Mouse (Mus musculus): Measurements from ENCODE around the gene Trim37. TPM values are rescaled to one million over a fixed set of nuclear protein-coding genes. Genes with fewer than 3 reads are reported as not detected.
"Not testable (repeated sequence)": the region's sequence is repeated elsewhere in the genome, so short reads cannot be mapped to it uniquely, and the experiment has no call there.

Trim37 gene
- total RNA-seq, 2 experiments from 2014 or later = 3.4 to 3.9 TPM

- DNase-seq (ENCODE audit: low spot score) = no peak
These were observed 95.8 kb downstream of the Trim37 start for GRCm38 (mm10) chr11:87222686-87223085.

DNA sequence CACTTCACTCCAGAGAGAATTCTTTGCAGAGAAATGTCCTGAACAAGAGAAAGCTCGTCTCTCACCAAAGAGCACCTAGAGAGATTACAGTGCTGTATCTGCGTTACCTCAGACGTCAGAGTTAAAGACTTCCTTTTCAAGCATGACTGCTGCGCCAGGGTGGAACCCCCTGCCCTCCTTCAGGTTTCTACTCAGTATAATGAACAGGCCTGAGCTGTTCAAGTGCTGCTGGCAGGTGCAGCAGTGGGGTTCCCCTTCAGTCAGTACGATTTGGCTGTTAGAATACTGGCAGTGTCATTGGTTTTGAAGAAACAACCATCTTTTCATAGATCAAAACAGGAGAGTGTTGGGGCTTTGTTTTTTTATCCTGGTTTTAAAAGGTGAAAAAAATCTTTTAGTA is 100.2 kb downstream of the Trim37 start:
- no peak for DNase-seq (ENCODE audit: low spot score)

GRCm38 (mm10) chr11:87233377-87233776 is 106.5 kb downstream of the Trim37 start:
- no peak for DNase-seq (ENCODE audit: low spot score)

DNA sequence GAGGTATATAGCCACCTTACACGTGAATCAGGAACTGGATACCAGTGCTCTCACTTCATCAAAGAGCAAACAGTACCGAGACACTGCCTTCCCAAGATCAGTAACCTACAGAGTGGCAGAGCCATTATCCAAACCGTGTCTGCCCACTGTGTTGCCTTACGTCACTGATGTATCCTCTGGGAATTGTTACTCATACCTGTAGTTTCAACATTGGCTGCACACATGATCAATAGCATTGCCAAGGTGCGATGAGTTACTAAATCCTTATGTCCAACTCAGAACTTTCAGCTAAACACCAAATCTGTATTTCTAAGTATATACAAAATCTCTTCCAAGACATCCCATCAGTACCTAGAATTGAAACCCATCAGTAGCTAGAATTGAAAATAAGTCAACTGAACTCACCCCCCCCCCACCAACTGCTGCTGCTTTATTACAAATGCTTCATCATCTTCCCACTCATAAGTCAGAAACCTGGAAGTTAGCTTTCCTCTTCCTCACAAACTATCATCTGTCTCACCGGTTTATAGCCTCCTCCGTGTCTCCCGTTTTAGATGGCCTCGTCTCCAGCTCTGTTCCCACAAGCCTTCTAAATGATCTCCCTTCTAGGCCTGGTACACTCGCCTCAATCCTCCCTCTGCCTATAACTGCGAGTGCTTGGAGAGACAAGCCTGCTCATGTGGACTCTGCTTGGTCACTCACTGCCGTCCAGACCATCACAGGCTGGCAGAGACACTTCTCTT is 108.0 kb downstream of the Trim37 start:
- no peak for DNase-seq (ENCODE audit: low spot score)

DNA sequence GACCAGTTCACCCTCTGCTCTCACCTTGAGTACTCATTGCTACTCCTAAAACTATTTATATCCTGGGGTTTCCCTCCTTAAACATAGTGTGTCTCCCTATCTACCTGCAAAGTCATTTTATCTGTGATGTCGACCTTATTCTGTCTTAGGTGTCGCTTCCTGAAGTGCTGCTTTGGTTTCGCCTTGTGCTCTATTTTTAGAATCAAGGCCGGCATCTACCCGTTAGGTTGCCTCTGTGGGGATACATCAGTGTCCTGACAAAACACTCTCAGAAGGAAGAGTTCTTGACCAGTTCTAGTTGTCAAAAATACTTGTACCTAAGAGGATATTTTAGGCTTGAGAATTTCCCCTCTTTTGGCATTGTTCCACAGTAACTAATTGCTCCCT is 108.6 kb downstream of the Trim37 start:
- DNase-seq (ENCODE audit: low spot score) = no peak

DNA sequence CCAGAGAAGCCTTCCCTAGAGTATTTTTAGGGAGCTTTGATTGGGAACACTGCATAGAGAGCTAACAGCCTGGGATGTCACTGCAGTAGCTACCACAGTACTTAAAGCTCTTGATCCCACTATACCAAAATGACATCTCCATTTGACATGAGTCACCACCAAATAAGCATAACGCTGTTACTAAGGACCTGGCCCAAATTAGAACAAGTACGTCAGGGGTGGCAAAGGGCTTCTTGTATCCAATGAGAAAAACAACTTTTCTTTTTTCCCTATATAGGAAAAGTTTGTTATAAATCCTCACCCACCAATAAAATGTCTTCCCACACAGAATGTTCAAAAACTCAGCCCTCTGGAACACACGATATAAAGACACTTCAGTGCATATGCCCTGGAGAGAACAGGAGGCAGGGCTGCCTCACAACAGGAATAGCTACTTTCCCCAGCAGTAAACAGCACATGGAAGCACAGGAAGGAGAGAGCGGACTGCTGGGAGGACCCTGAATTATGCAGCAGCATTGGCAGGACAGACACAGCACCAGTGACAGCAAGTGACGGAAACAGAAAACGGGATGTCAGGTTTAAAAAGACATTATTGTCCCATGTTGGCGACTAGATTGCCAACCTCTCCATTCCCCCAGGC is 112.1 kb downstream of the Trim37 start:
- no peak for DNase-seq (ENCODE audit: low spot score)

GRCm38 (mm10) chr11:87240141-87240832 is 113.4 kb downstream of the Trim37 start:
- no peak for DNase-seq (ENCODE audit: low spot score)

DNA sequence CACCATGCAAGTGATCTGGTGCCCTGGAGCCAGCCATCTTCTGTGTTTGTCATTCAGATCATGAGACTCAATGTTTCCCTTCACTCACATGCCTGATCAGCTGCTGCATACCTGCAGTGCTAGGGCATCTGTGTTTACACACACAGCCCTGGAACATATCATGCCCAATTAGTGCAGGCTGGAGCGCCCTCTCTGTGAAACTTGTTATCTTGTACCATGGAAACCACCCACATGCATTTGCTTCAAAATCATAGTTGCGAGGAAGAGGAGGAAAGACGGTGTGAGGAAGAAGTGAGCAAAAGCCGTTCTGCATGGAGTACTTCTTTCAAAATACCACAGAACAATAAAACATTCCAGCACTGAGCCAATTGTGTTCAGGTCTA is 113.9 kb downstream of the Trim37 start:
- no peak for DNase-seq (ENCODE audit: low spot score)

- no peak for DNase-seq (ENCODE audit: low spot score)
These were observed 114.4 kb downstream of the Trim37 start for GRCm38 (mm10) chr11:87241256-87241655.

GRCm38 (mm10) chr11:87245171-87245840 is 118.4 kb downstream of the Trim37 start:
- DNase-seq (ENCODE audit: low spot score) = no peak

DNA sequence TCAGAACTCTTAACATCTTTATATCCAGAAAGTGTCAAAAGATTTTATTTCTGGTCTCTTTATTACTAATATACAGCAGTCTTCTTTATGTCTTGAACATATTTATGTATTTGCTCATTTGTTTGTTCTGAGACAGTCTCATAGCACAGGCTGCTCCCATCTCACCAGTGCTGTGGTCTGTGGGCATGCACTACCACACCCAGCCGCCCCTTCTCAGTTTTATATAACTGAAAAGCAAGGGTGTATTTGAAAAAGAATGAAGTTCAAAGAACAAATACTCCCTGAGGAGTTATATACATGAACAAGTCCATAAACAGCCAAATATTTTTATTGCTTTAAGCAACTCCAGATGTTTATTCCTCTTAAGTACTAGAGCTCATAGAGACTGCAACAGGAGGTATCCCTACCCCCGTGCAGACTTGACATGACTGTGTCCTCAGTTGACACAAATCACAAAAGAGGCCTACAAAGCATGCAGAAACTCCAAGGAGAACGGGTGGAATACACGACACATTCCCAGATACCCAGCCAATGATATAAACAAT is 119.3 kb downstream of the Trim37 start:
- DNase-seq (ENCODE audit: low spot score) = no peak

DNA sequence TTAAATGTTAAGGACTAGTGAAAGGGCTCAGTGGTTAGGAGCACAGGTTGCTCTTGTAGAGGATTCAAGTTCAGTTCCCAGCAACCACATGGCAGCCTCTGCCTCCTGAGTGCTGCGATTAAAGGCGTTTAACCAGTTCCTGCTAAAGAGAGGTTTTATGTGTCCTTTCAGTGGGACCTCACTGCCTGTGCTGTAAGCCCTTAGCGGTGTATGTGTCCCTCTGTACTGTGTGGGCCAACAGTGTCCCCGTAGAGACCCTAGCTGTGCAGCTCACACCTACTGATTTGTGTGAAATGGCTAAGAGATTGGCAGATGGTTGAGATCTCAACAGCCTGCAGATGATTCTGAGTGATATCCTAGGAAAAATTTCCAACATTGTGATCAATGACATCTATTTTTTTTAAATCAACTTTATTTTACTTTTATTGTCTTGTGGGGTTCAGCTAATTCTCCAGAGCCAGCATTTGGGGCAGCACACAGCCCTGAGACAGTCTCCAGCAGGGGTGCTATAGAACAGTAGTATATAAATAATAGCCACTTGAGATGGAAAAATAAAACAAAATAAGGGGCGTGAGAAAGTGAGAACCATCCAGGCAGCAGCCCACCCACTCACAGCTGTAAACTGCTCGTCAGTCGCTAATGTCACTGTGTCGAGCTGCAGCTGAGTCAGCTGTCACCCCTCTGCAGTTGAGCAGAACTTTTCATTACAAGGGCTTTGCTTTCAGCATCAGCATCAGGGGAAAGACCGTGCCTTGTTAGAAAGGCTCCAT is 120.0 kb downstream of the Trim37 start:
- DNase-seq (ENCODE audit: low spot score) = no peak

- no peak for DNase-seq (ENCODE audit: low spot score)
These were observed 120.6 kb downstream of the Trim37 start for GRCm38 (mm10) chr11:87247494-87247866.

- no peak for DNase-seq (ENCODE audit: low spot score)
These were observed 123.3 kb downstream of the Trim37 start for GRCm38 (mm10) chr11:87250132-87250531.

DNA sequence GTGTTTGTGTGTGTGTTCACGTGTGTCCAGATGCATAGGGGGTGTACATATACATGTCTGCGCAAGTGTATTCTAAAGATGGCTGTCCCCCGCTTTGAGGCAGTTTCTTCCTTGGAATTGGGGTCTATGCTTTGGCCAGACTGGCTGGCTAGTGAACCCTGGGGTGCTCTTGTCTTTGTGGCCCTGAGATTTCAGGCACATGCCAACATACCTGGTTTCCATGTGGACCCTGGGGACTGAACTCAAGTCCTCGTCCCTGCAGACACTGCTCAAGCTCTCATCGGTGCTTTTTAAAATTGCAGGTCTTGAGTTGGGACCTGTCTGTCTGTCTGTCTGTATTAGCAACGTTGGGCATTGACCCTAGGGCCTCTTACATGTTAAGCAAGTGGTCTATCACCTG is 126.4 kb downstream of the Trim37 start:
- no peak for DNase-seq (ENCODE audit: low spot score)

DNA sequence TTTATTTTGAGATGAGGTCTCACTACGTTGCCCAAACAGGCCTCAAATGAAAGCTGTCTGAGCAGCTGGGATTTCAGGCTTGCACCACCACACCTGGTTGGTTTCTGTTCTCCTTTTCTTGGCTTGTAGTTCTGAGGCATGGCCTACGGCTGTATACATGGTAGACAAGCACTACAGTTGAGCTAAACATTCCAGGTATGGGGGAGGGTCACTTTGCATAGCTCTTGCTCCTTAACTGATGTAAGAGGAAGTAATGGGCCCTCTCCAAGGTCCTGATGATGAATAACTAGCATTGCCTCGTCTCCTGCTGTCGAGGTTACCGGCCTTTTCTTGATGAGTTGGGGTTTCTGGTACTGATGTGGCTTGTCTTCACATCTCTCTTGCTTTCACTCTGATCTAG is 127.3 kb downstream of the Trim37 start:
- DNase-seq (ENCODE audit: low spot score) = no peak

DNA sequence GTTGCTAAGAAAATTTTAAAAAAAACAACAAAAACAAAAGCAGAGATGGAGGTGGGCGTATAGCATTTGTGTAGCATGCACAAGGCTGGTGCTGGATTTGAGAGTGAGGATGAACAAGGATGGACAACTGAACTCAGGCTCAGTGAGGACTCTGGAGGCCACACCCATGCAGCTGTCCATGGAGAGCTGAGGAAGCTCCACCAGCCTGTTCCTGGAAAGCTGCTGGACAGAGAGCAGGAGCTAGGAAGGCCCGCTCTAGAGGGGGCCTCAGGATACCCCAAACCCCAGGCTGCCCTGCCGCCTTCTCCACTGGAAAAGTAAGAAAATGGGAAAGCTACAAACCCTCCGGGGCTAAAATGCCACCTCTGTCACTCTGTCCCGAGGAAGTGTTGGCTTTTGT is 130.4 kb downstream of the Trim37 start:
- DNase-seq (ENCODE audit: low spot score) = no peak

DNA sequence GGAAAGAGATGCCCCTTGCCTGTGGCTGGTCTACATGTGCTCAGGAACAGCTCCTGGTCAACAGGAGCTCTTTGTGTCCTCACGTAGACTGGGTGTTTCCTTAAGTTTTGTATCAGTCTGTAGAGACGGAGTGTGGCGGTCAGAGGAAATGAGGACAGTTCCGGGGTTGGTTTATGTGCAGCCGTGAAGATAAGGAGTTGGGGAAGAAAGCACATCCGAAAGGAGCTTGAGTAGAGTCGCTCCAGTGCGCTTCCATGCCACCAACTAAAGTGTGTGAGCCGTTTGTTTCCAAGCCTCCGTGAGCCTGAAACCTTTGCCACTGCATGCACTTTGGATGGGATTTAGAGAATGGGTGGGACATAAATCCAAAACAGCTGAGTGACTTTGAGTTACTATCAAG is 132.9 kb downstream of the Trim37 start:
- no peak for DNase-seq (ENCODE audit: low spot score)

DNA sequence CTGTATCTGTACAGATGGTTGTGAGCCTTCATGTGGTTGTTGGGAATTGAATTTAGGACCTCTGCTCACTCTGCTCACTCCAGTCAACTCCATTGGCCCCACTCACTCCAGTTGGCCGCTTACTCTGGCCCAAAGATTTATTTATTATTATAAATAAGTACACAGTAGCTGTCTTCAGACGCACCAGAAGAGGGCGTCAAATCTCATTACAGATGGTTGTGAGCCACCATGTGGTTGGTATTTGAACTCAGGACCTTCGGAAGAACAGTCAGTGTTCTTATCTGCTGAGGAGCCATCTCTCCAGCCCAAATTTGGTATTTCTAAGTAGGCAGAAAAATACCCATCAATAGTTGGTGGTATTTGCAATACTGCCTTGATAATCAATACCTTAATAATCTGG is 134.8 kb downstream of the Trim37 start:
- DNase-seq (ENCODE audit: low spot score) = not testable (repeated sequence)

DNA sequence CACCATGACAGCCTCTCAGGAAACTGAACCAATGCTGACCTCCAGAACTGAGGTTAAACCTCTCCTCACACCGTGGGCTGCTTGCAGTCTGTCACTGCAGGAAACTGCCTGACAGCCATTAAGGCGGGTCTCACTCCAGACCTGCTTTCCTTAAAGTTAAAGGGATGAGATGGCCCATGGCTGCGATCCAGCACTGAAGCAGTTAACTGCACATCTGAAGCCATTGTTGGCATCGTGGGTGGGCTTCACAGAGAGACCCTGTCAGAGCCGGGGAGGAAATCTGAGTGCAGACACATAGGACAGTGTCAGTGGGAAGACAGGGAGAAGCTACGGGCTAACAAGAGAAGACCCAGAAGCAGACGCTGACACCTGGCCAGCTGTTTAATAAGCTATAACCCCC is 137.1 kb downstream of the Trim37 start:
- no peak for DNase-seq (ENCODE audit: low spot score)

- DNase-seq (ENCODE audit: low spot score) = no peak
These were observed 139.4 kb downstream of the Trim37 start for GRCm38 (mm10) chr11:87266246-87266645.
